ENCODE assay signal across 17 mouse cellular contexts in genomic region chr1:63667201-63667948, GRCm38 (mm10). TPM values are rescaled to one million over a fixed set of nuclear protein-coding genes. Genes with fewer than 3 reads are reported as not detected.
DNase-seq lines count a peak whose midpoint lies in the region; ATAC-seq lines count a peak whose summit lies in the region.
"Had no signal": no experiment of that assay in that cellular context is flagged by ENCODE, and none has a peak within 500 bp of the region (broad histone marks: within the 10 kb centered on the region; RNA-seq: fewer than 3 reads in every experiment).

No protein-coding gene starts in this region.

- ATAC-seq in hindbrain, embryonic 13.5 days (ENCODE audit: low FRiP score): 0 out of 2 replicates have a peak, but pooled peaks have one; percentile 50
- peak; percentile 48 for ATAC-seq in neural tube, embryonic 15.5 days (ENCODE audit: low FRiP score)
- ATAC-seq in erythroid progenitor cell, adult 5-6 weeks (replicated peaks; ENCODE audit: low FRiP score, poor library complexity, severe bottlenecking): no peak

- H3K9me3 ChIP-seq in embryonic facial prominence, embryonic 10.5 days: no peaks in the 10 kb centered on the region
- no peaks in the 10 kb centered on the region for H3K9me3 ChIP-seq in hindbrain, embryonic 13.5 days
- no peaks in the 10 kb centered on the region for H3K9me3 ChIP-seq in neural tube, embryonic 15.5 days (replicated peaks)
- H3K9me3 ChIP-seq: limb, embryonic 12.5 days; stomach, embryonic 15.5 days had no signal

- WGBS in embryonic facial prominence, embryonic 10.5 days: 37% methylated on average over 9 of the region's 9 CpGs
- 42% methylated on average over 9 of the region's 9 CpGs for WGBS in hindbrain, embryonic 13.5 days
- 36% methylated on average over 9 of the region's 9 CpGs for WGBS in neural tube, embryonic 15.5 days

- H3K9ac ChIP-seq in hindbrain, embryonic 13.5 days: no peak overlapping the region
- no peak overlapping the region for H3K9ac ChIP-seq in neural tube, embryonic 15.5 days (replicated peaks)
- H3K9ac ChIP-seq: lung, embryonic 14.5 days; stomach, embryonic 15.5 days had no signal

- no peaks in the 10 kb centered on the region for H3K36me3 ChIP-seq in embryonic facial prominence, embryonic 10.5 days (replicated peaks)
- no peaks in the 10 kb centered on the region for H3K36me3 ChIP-seq in hindbrain, embryonic 13.5 days
- no peaks in the 10 kb centered on the region for H3K36me3 ChIP-seq in neural tube, embryonic 15.5 days
- H3K36me3 ChIP-seq: limb, embryonic 12.5 days; stomach, embryonic 15.5 days had no signal

- H3K27me3 ChIP-seq in embryonic facial prominence, embryonic 10.5 days (replicated peaks; ENCODE audit: low read depth, poor library complexity, severe bottlenecking): no peaks in the 10 kb centered on the region; the same call in 1 of the 2 replicates
- 0 out of 2 replicates have a peak, but pooled peaks cover 3% of the 10 kb centered on the region for H3K27me3 ChIP-seq in hindbrain, embryonic 13.5 days
- 0 out of 2 replicates have a peak, but pooled peaks cover 5% of the 10 kb centered on the region for H3K27me3 ChIP-seq in neural tube, embryonic 15.5 days (replicated peaks)
- H3K27me3 ChIP-seq: stomach, embryonic 15.5 days had no signal

- no peak overlapping the region for H3K4me3 ChIP-seq in embryonic facial prominence, embryonic 10.5 days
- no peak overlapping the region for H3K4me3 ChIP-seq in hindbrain, embryonic 13.5 days
- H3K4me3 ChIP-seq in neural tube, embryonic 15.5 days (replicated peaks): no peak overlapping the region
- H3K4me3 ChIP-seq: limb, embryonic 12.5 days; stomach, embryonic 15.5 days had no signal

- DNase-seq in left cerebral cortex, postnatal 4 days: peak; percentile 46
- DNase-seq in left cerebral cortex, postnatal 10 days (ENCODE audit: extremely low spot score in 1 of 2, low spot score in 2 of 2): no peak
- peak; percentile 14 for DNase-seq in embryonic facial prominence, embryonic 10.5 days (ENCODE audit: low spot score)
- no peak for DNase-seq in right cerebral cortex, postnatal 10 days (ENCODE audit: low spot score in 2 of 2)
- no peak for DNase-seq in urinary bladder, postnatal 14 days (ENCODE audit: low spot score)
- DNase-seq: cerebellum, adult 8-10 months; kidney, adult 8-10 months; lung, embryonic 14.5 days had no signal

- H3K27ac ChIP-seq in embryonic facial prominence, embryonic 10.5 days (replicated peaks): no peak overlapping the region
- H3K27ac ChIP-seq in hindbrain, embryonic 13.5 days: no peak overlapping the region
- no peak overlapping the region; the same call in 1 of the 2 replicates for H3K27ac ChIP-seq in neural tube, embryonic 15.5 days (replicated peaks)
- H3K27ac ChIP-seq: limb, embryonic 12.5 days; stomach, embryonic 15.5 days had no signal

- intact Hi-C loops in left cerebral cortex, postnatal 4 days (cut with DNase I): loop anchor here (5.0 to 10.0 kb wide), 2 partner anchors 450 to 867 kb away; partner anchors contain the start of gene Creb1
- intact Hi-C loops in left cerebral cortex, postnatal 10 days (cut with DNase I): loop anchor here (5.0 to 10.0 kb wide), 5 partner anchors 457 to 1327 kb away; partner anchors contain the start of genes Creb1, Klf7 and Mettl21a

- H3K4me2 ChIP-seq in hindbrain, embryonic 13.5 days: peak overlapping the region; percentile 37
- peak overlapping the region; percentile 51 for H3K4me2 ChIP-seq in neural tube, embryonic 15.5 days
- H3K4me2 ChIP-seq: limb, embryonic 12.5 days; lung, embryonic 14.5 days; stomach, embryonic 15.5 days had no signal

- peaks cover 17% of the 10 kb centered on the region for H3K4me1 ChIP-seq in embryonic facial prominence, embryonic 10.5 days
- H3K4me1 ChIP-seq in hindbrain, embryonic 13.5 days (replicated peaks): peaks cover 21% of the 10 kb centered on the region
- H3K4me1 ChIP-seq in neural tube, embryonic 15.5 days: peaks cover 19% of the 10 kb centered on the region
- H3K4me1 ChIP-seq: stomach, embryonic 15.5 days had no signal

RNA-seq across cellular contexts. Expression of gene Dytn, which starts 19.4 kb away (rescaled TPM):
- not detected for total RNA-seq in left cerebral cortex, postnatal 4 days (2021)
- total RNA-seq in left cerebral cortex, postnatal 10 days (2021): under 1 TPM; 0.12 to 0.13 TPM
- 0.05 TPM in 1 of 2 replicates, not detected in the other for polyA plus RNA-seq in embryonic facial prominence, embryonic 10.5 days (2016; fragmentation: Nextera tagmentation; extraction: Ambion mirVana)
- 0.12 and 0.18 TPM in 2 replicates for polyA plus RNA-seq in hindbrain, embryonic 13.5 days (2015; fragmentation: Nextera tagmentation; extraction: Ambion mirVana)
- 0.22 and 0.37 TPM in 2 replicates for polyA plus RNA-seq in neural tube, embryonic 15.5 days (2015; fragmentation: Nextera tagmentation; extraction: Ambion mirVana)
- not detected in 2 replicates for total RNA-seq in erythroid progenitor cell, adult 5-6 weeks (2015; ENCODE audit: low replicate concordance)
- not detected in 2 replicates for total RNA-seq in erythroid progenitor cell, adult 5-6 weeks (2017; ENCODE audit: low replicate concordance)
- total RNA-seq: heart, postnatal 25 days; megakaryocyte, adult 5-6 weeks; neutrophil, adult 5-6 weeks had no signal
- polyA plus RNA-seq: gonadal fat pad, adult 2 months; limb, embryonic 12.5 days; lung, embryonic 14.5 days; stomach, embryonic 15.5 days had no signal

RNA-seq across cellular contexts. Expression of gene Gm39653, which starts 51.6 kb away (rescaled TPM):
- total RNA-seq in left cerebral cortex, postnatal 4 days (2021): not detected
- total RNA-seq in left cerebral cortex, postnatal 10 days (2021): not detected
- polyA plus RNA-seq in embryonic facial prominence, embryonic 10.5 days (2016; fragmentation: Nextera tagmentation; extraction: Ambion mirVana): not detected in 2 replicates
- polyA plus RNA-seq in hindbrain, embryonic 13.5 days (2015; fragmentation: Nextera tagmentation; extraction: Ambion mirVana): 0.18 TPM in 1 of 2 replicates, not detected in the other
- polyA plus RNA-seq in neural tube, embryonic 15.5 days (2015; fragmentation: Nextera tagmentation; extraction: Ambion mirVana): 0.14 and 0.17 TPM in 2 replicates
- total RNA-seq in erythroid progenitor cell, adult 5-6 weeks (2015; ENCODE audit: low replicate concordance): not detected in 2 replicates
- not detected in 2 replicates for total RNA-seq in erythroid progenitor cell, adult 5-6 weeks (2017; ENCODE audit: low replicate concordance)
- total RNA-seq: heart, postnatal 25 days; megakaryocyte, adult 5-6 weeks; neutrophil, adult 5-6 weeks had no signal
- polyA plus RNA-seq: gonadal fat pad, adult 2 months; limb, embryonic 12.5 days; lung, embryonic 14.5 days; stomach, embryonic 15.5 days had no signal

Comparison
In these comparisons a context has a peak if more than half of its experiments do, and no peak if none do; other contexts are left out.
1. DNase-seq: peak in left cerebral cortex, postnatal 4 days (single experiment) and embryonic facial prominence, embryonic 10.5 days (single experiment); none in left cerebral cortex, postnatal 10 days (0 of 2), right cerebral cortex, postnatal 10 days (0 of 2) and urinary bladder, postnatal 14 days (single experiment).